Mouse (Mus musculus) lung, postnatal 25 days (tissue): ENCODE results near the gene 9030025P20Rik.
"Not testable (repeated sequence)": the region's sequence is repeated elsewhere in the genome, so short reads cannot be mapped to it uniquely, and the experiment has no call there.

Source experiments
- DNase-seq: peaks from one replicate; pipeline ENCODE4 v3.0.0; 2022; ENCODE audit warnings: low spot score

Gene 9030025P20Rik

DNA sequence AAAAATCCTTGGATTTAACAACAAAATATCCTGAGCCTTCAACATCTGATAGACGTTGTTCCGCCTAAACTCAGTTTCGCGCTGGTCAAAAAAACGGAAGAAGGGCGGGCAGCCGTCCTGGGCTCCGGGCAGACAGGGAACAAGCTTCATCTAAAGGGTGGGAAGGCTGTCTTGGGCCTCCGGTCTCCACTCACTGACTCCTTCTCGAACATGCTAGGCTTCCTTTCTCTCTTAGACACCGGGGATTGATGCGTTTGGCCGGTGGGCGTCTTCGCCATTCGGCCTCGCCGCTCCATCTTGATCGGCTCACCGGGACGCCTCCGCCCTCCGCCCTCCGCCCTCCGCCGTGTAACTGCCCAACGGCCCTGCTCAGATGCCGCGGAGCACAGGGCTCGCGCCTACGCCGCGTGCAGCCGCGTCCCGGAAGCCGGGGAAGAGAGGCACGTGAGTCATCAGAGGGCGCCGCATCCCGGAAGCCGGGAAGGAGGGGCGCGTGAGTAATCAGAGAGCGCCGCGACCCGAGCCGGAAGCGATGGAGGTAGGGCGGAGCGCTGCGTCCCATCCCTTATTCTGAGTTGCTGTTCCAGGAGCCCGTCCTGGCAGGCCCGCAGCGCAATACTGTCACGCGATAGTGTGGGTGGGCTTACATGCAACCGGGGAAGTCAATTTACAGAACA, at the start of gene 9030025P20Rik, which contains the start of gene Gm3417:
Gene 9030025P20Rik, plus strand, starts transcription at position 107 of the 677 bp plus-strand sequence.
Gene Gm3417, minus strand, starts transcription at position 429 of the 677 bp plus-strand sequence.
- DNase-seq, result not testable (repeated sequence)

DNA sequence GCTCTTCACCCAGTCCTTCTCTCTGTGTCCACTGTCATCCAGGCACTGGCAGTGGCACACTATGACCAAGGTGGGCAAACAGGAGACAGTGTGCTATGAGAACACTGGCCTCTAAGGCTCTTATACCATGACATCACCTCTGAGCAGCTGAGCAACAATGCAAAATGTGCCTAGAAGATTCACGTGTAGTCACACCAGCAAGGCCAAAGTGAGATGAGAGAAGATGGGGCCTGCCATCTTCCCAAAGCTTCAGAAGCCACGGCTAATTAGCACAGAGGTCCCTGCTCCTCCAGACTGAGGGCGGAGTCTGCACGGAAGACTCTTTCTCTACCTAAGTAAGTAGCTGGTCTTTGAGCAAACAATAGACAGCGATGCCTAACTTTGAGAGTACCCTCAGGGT, 49.6 kb upstream of the 9030025P20Rik start:
- DNase-seq, result no peak

DNA sequence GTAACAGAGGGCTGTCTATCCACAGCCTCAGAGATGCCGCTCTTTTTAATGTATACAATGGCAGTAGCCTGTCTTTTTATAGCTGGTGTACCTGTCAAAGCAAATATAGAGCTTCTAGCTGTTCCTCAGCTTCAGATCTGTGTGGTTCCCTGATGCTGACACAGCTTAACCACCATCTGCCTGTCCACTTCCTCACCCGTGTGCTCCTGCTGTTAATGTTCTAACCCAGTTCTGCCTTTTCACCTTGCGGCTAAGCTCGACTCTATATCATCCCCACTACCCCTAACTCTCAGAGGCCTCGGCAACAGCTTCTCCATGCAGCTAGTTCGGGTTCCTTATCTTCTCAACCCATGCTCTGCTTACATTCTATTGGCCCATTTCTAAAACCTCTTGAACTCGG, 47.6 kb upstream of the 9030025P20Rik start:
- no peak for DNase-seq

GRCm38 (mm10) chr17:14931469-14931868, 46.8 kb upstream of the 9030025P20Rik start:
- no peak for DNase-seq

DNA sequence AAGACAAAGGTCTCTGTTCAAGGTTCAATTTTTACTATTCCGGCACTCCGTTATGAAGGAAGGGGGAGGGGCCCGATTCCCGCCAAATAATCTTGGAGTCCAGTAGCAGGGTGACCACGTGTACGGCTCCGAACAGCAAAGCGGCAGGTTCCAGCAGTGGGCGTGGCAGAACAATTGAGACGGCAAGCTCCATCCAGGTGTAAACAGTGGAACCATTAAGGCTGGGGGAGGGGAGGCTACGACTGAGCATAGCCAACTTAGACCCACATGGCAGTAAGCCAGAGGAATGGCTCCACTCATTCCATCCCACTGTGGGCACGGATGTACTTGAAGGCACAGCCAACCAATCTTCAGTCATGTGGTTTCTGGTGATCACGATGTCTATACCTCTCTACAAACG, 43.0 kb upstream of the 9030025P20Rik start:
- not testable (repeated sequence) for DNase-seq

DNA sequence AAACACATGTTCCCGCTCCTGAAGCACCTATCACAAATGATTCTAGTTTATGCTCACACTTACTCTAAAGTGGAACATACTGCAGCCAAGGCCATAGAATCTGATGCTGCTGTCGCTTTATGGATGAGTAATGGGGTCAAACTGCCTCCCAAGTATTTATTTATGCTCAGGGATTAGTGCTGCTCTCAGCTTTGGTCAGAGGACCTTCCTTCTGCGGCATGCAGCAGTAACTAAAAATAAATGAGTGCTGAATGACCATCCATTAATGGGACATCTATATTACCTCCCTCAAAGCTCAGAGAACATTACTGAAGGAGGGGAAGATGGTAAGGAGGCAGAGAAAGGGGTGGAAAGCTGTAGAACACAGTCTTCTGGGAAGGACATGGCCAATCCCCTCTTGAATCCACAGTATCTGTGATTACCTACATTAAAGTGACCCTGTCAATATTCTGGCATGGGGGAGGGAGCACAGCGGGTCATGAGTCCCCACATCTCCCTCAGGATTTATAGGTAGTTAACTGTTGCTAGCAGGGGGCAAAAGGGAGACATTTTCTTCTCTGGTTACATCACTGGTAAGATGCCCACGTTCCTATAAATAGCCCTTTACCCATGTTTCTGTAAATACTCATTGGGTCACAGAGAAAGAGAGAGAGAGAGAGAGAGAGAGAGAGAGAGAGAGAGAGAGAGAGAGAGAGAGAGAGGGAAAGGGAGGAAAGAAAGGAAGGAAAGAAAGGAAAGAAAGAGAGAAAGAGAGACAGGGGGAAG, 42.2 kb upstream of the 9030025P20Rik start:
- DNase-seq, result no peak

DNA sequence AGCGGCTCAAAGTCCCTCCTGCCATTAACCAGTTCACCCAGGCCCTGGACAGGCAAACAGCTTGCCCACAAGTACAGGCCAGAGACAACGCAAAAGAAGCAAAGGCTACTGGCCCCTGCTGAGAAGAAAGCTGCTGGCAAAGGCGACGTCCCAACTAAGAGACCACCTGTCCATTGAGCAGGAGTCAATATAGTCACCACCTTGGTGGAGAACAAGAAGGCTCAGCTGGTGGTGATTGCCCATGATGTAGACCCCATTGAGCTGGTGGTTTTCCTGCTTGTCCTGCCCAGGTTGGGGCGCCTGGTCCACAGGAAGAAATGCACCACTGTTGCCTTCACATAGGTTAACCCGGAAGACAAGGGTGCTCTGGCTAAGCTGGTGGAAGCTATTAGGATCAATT, 36.1 kb upstream of the 9030025P20Rik start:
- DNase-seq, result not testable (repeated sequence)

DNA sequence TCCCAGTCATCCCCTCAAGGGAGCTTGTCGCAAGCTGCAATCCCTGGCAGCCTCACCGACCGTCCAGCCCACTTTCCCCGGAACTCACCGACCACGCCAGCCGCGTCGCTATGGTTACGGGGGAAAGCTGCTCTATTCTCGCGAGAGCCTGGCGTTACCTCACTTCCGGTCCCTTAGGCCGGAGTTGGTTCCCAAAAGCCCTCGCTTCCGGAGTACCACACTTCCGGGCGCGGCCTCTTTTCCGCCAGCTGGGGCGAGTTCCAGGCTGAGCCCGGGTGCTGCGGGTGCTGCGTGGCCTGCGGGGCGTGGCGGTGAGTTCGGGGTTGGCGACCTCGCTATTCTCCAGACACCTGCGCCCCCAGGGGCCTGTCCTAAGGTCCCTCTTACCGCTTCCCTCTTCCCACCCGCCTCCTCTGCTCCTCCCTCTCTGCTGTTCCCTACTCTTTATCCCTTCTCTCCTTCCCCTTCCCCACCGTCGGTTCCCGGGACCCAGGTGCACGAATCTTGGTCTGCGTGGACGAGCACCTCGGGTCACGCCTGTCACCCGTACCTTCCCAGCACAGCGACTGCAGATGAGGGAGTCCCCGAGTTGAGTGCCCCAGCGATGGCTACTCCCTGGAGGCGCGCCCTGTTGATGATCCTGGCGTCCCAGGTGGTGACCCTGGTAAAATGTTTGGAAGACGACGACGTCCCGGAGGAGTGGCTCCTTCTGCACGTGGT, 35.1 kb upstream of the 9030025P20Rik start, which contains the start of the genes Wdr27 and 1600012H06Rik:
Gene Wdr27, minus strand, starts transcription at position 150 of the 720 bp plus-strand sequence.
Gene 1600012H06Rik, plus strand, starts transcription at position 176 of the 720 bp plus-strand sequence.
- DNase-seq, result peak; percentile 99

- DNase-seq, result peak; percentile 0
Measured at GRCm38 (mm10) chr17:14943729-14944059, 34.6 kb upstream of the 9030025P20Rik start.

DNA sequence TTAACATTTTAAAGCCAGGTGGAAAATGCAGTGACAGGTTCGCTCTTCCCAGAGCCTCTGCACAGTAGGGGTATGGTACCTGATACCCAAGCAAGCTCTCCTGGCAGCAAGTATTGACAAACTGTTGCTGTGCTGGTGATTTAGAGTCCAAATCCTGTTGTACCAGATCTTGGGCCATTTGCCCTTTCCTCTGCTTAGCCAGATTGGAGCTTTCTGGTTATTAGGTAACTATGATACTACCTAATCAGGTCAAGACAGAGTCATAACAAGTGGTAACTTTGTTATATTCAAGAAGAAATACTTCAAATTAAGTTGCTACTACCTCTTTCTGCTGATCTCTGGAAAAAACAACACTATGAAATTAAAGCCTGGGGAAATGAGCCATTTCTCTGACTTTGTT, 33.7 kb upstream of the 9030025P20Rik start:
- no peak for DNase-seq

GRCm38 (mm10) chr17:14949161-14949827, 29.0 kb upstream of the 9030025P20Rik start:
- no peak for DNase-seq

DNA sequence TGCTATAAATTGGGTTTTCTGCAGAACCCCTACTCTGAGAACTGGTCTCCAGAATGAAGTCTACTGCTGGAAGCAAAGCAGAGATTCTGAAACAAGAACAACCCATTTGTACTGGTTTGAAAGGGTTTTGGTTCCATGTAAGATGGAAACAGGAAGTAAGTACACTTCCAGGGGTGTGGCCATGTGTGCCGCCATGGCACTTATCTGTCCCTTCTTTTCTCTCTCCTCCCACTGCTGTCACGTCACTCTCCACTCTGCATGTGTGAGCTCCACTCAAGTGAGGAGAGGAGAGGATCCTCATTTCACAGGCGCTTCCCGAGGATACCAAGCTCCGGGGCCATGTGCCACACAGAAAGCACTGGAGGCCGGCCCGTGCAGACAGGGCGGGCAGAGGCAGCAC, 24.8 kb upstream of the 9030025P20Rik start:
- peak; percentile 7 for DNase-seq

GRCm38 (mm10) chr17:14958686-14959327, 19.5 kb upstream of the 9030025P20Rik start:
- no peak for DNase-seq

- DNase-seq, result no peak
Measured at GRCm38 (mm10) chr17:14959979-14960378, 18.3 kb upstream of the 9030025P20Rik start.

- peak; percentile 10 for DNase-seq
Measured at GRCm38 (mm10) chr17:14960520-14960919, 17.7 kb upstream of the 9030025P20Rik start.

GRCm38 (mm10) chr17:14960951-14961556, 17.2 kb upstream of the 9030025P20Rik start, which contains the start of gene Phf10:
Phf10 (minus strand) TSS chr17:14961273.
- DNase-seq, result peak; percentile 8

DNA sequence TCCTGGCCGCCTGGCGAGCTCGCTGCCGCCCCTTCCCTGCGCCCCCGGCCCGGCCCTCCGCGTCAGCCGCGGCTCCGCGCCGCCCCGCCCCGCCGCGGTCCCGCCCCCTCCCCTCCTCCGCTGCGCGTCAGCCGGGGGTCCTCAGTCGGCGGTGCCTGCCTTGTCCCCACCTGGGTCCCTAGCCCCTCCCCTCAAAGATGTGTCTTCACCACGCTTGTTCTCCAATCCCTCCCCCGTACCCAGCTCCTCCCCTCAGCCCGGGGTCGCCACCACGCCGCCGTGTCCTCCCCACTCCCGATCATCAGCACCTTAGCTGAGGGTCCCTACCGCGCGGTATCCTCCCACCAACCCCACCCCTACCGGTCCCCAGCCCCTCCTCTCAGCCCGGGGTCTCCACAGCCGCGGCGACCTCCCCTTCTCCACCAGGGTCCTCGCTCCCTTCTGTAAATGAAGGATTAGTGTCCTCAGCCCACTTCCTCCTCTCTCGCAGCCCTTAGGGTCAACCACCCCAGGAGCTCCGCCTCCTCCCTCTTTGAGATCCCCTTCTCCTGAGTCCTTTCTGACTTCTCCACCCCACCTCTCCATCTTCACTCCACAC, 16.6 kb upstream of the 9030025P20Rik start:
- DNase-seq, result not testable (repeated sequence)

DNA sequence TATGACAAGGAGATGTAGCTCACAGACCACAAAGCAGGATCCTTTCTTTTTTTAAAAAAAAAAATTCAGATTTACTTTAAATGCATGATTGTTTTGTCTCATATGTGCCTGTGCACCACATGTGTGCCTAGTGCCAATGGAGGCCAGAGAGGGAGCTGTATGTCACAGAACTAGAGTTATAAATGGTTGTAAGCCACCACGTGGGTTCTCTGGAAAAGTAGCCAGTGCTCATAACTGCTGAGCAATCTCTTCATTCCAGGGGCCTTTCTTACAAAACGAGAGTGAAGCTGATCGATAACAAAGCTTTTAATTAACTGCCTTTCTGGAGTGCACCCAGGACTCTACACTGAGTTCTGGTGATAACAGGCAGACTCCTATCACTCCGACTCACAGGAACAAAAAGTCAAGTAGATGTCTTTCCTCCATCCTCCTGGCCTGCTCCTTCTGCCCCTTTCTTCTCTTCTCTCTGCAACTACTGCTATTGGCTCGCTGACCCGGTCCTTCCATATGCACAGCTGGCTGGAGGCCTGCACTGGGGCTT, 9.8 kb upstream of the 9030025P20Rik start:
- not testable (repeated sequence) for DNase-seq

DNA sequence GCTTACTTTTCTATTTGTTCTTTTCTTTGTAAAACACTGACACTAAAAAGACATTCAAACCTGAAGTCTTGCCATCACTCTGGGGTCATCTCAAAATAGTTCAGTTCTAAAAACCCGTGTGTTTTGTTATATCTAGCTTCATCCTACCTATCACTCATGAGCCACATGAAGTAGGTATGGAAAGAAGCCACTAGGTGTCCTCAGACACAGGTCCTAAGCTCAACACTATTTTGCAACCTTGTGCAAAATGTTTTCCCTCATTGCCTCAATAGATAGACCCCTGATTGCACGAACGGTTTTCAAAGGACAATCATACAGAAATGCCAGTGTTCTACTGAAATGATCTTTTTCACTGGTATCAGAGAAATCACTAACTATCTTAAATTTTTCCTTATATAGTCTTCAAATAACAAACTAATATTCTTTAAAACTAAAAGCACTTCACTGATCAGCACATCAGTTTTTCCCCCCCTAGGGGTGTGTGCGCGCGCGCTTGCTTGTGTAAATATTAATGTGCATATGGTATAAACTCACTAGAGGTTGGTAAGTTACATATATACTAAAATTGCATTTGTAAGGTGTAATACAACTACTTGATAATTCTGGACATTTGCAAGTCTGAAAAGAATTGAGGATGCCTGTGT, 428 bp upstream of the 9030025P20Rik start:
- DNase-seq, result not testable (repeated sequence)
